ENCODE assay signal across 1 mouse cellular context in genomic region chr5:62819567-62819966, GRCm38 (mm10).
TF ChIP-seq lines count a peak whose summit lies in the region.

No protein-coding gene starts in this region.

TF ChIP-seq in CH12.LX, 34 proteins besides CTCF, POLR2A, EP300 and RAD21 (continued from another document):
- no peak for TF ChIP-seq ZMIZ1 (IDR thresholded peaks at IDR 0.05; ENCODE audit: low read depth, low read length)
- no peak for TF ChIP-seq SIN3A (IDR thresholded peaks at IDR 0.05; ENCODE audit: low read length)
- TF ChIP-seq ELF1 (IDR thresholded peaks at IDR 0.05; ENCODE audit: low read depth, low read length) = no peak
- TF ChIP-seq CHD2 (IDR thresholded peaks at IDR 0.05; ENCODE audit: low read length) = no peak
- TF ChIP-seq MEF2A (IDR thresholded peaks at IDR 0.05; ENCODE audit: borderline replicate concordance, low read depth, low read length) = no peak
- TF ChIP-seq MAX (IDR thresholded peaks at IDR 0.05; ENCODE audit: low read length) = no peak
- no peak for TF ChIP-seq CHD1 (IDR thresholded peaks at IDR 0.05; ENCODE audit: low read depth, low read length)
- TF ChIP-seq ZNF384 (IDR thresholded peaks at IDR 0.05; ENCODE audit: low read depth, low read length) = no peak
- no peak for TF ChIP-seq NELFE (IDR thresholded peaks at IDR 0.05; ENCODE audit: low read depth, low read length)
- no peak for TF ChIP-seq SMC3 (IDR thresholded peaks at IDR 0.05; ENCODE audit: low read depth, low read length)
- TF ChIP-seq POLR2AphosphoS2 (IDR thresholded peaks at IDR 0.05; ENCODE audit: low read depth, low read length) = no peak
TF ChIP-seq in CH12.LX: peak in this region for 4.
